Mouse (Mus musculus) lung, adult 2 months (tissue): ENCODE results near the gene Snrnp40.

Experiments used
- CTCF ChIP-seq: fragments of 200-500 bp; IDR thresholded peaks from 2 replicates; pipeline ENCODE4 v1.5.1; 2011; ENCODE audit warnings: mild to moderate bottlenecking, low read length, control low read depth; ENCODE audit not compliant: insufficient read depth
- POLR2A ChIP-seq: fragments of 200-500 bp; IDR thresholded peaks from 2 replicates; pipeline ENCODE4 v1.6.1; 2011; ENCODE audit warnings: low read depth, mild to moderate bottlenecking, control low read depth, low read length, borderline replicate concordance; ENCODE audit errors: extremely low read depth

DNA sequence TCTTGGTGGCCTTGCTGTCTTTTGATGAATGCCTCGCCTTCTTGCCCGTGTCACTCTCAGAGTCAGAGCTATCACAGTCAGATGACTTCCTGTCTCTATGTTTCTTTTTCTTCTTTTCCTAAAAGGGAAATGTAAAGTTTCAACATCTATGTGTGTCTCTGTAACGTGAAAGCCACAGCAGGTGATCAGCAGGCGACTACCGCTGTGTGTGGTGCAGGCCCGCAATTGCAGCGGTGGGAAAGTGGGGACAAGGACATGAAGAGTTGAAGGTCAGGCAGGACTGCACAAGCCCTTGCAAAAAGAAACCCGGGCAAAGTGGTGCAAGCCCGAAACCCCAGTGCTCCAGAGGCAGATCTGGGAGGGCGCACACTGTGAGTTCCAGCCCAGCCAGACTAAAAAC lies 43.2 kb upstream of the Snrnp40 start:
- TF ChIP-seq POLR2A = no peak
- no peak for TF ChIP-seq CTCF
